Mouse (Mus musculus) erythroblast, embryonic 14.5 days (primary cell): ENCODE measurements around the gene Dhdds. TPM values are rescaled to one million over a fixed set of nuclear protein-coding genes. Genes with fewer than 3 reads are reported as not detected.

Experiments used
- H3K27me3 ChIP-seq: 2 replicates; pipeline ENCODE4 v1.6.1; 2012; ENCODE audit warnings: inconsistent platforms; ENCODE audit not compliant: control insufficient read depth
- H3K36me3 ChIP-seq: 2 replicates; pipeline ENCODE4 v1.6.1; 2012; ENCODE audit warnings: mild to moderate bottlenecking, inconsistent platforms; ENCODE audit not compliant: control insufficient read depth
- H3K4me1 ChIP-seq: 2 replicates; pipeline ENCODE4 v1.6.1; 2012; ENCODE audit warnings: inconsistent platforms; ENCODE audit not compliant: control insufficient read depth
- H3K4me3 ChIP-seq: replicated peaks from 2 replicates; pipeline ENCODE3; 2012; ENCODE audit warnings: moderate library complexity, mild to moderate bottlenecking, inconsistent platforms
- H3K9me3 ChIP-seq: 2 replicates; pipeline ENCODE4 v1.6.1; 2012; ENCODE audit warnings: low read length, inconsistent platforms, mixed read lengths; ENCODE audit not compliant: control insufficient read depth
- GATA1 ChIP-seq: IDR thresholded peaks from 2 replicates; pipeline ENCODE4 v1.6.1; 2012; ENCODE audit warnings: low read length, inconsistent platforms, mixed read lengths
- TAL1 ChIP-seq: IDR thresholded peaks from 3 replicates; pipeline ENCODE4 v1.6.1; 2012; ENCODE audit warnings: low read length, inconsistent platforms, mixed read lengths
- polyA plus RNA-seq: library from polyadenylated mRNA; stranded (reverse); fragments of >175 nt; gene quantifications from 2 replicates; pipeline ENCODE4 v1.2.3, GENCODE M21; 2012

Gene Dhdds
- polyA plus RNA-seq, 1 experiment: 1.5 TPM

GRCm38 (mm10) chr4:134019210-134019609 lies 18.5 kb upstream of the Dhdds start:
- no peaks in the 10 kb centered on the region for H3K36me3 ChIP-seq
- no peak overlapping the region for H3K4me3 ChIP-seq
- H3K4me1 ChIP-seq: no peaks in the 10 kb centered on the region
- TF ChIP-seq GATA1 (no peak), TAL1 (no peak)
- peaks cover 59% of the 10 kb centered on the region for H3K27me3 ChIP-seq
- H3K9me3 ChIP-seq: no peaks in the 10 kb centered on the region; the same call in 1 of the 2 replicates

- H3K4me3 ChIP-seq: no peak within 1 kb of the TSS
- H3K36me3 ChIP-seq: no peaks in the 10 kb centered on the region
- H3K4me1 ChIP-seq: no peaks in the 10 kb centered on the region
- TF ChIP-seq TAL1: no peak
- TF ChIP-seq GATA1: no peak
- H3K9me3 ChIP-seq: no peaks in the 10 kb centered on the region; the same call in 1 of the 2 replicates
- peaks cover 59% of the 10 kb centered on the region for H3K27me3 ChIP-seq
These were observed 18.0 kb upstream of the Dhdds start, which contains the start of gene Lin28a for GRCm38 (mm10) chr4:134018779-134019145. Gene Lin28a, minus strand, starts transcription at chr4:134018841.

GRCm38 (mm10) chr4:134018038-134018778 lies 17.5 kb upstream of the Dhdds start:
- no peaks in the 10 kb centered on the region for H3K4me1 ChIP-seq
- H3K36me3 ChIP-seq: no peaks in the 10 kb centered on the region
- peaks cover 62% of the 10 kb centered on the region for H3K27me3 ChIP-seq
- no peak for TF ChIP-seq GATA1
- TF ChIP-seq TAL1: no peak
- no peak overlapping the region for H3K4me3 ChIP-seq
- H3K9me3 ChIP-seq: no peaks in the 10 kb centered on the region; the same call in 1 of the 2 replicates

- Histone ChIP-seq H3K4me3 (no peak overlapping the region), H3K36me3 (no peaks in the 10 kb centered on the region), H3K9me3 (no peaks in the 10 kb centered on the region; the same call in 1 of the 2 replicates), H3K27me3 (peaks cover 70% of the 10 kb centered on the region), H3K4me1 (no peaks in the 10 kb centered on the region)
- no peak for TF ChIP-seq TAL1
- TF ChIP-seq GATA1: no peak
These were observed 16.6 kb upstream of the Dhdds start for GRCm38 (mm10) chr4:134017201-134017865.

- no peaks in the 10 kb centered on the region for H3K4me1 ChIP-seq
- H3K4me3 ChIP-seq: no peak overlapping the region
- TF ChIP-seq TAL1: no peak
- TF ChIP-seq GATA1: no peak
- peaks cover 76% of the 10 kb centered on the region for H3K27me3 ChIP-seq
- no peaks in the 10 kb centered on the region; the same call in 1 of the 2 replicates for H3K9me3 ChIP-seq
- no peaks in the 10 kb centered on the region for H3K36me3 ChIP-seq
These were observed 16.0 kb upstream of the Dhdds start for GRCm38 (mm10) chr4:134016767-134017166.

- H3K4me3 ChIP-seq: no peak overlapping the region
- TF ChIP-seq TAL1: no peak
- TF ChIP-seq GATA1: no peak
- no peaks in the 10 kb centered on the region; the same call in 1 of the 2 replicates for H3K9me3 ChIP-seq
- no peaks in the 10 kb centered on the region for H3K4me1 ChIP-seq
- peaks cover 81% of the 10 kb centered on the region for H3K27me3 ChIP-seq
- H3K36me3 ChIP-seq: no peaks in the 10 kb centered on the region
These were observed 15.5 kb upstream of the Dhdds start for GRCm38 (mm10) chr4:134016208-134016607.

GRCm38 (mm10) chr4:134012858-134013528 lies 12.3 kb upstream of the Dhdds start:
- no peaks in the 10 kb centered on the region for H3K36me3 ChIP-seq
- no peak overlapping the region for H3K4me3 ChIP-seq
- H3K4me1 ChIP-seq: no peaks in the 10 kb centered on the region
- no peak for TF ChIP-seq GATA1
- TF ChIP-seq TAL1: no peak
- H3K27me3 ChIP-seq: peaks cover 54% of the 10 kb centered on the region
- H3K9me3 ChIP-seq: no peaks in the 10 kb centered on the region; the same call in 1 of the 2 replicates

- TF ChIP-seq TAL1 (no peak), GATA1 (no peak)
- no peaks in the 10 kb centered on the region for H3K9me3 ChIP-seq
- no peak overlapping the region for H3K4me3 ChIP-seq
- peaks cover 42% of the 10 kb centered on the region for H3K27me3 ChIP-seq
- H3K36me3 ChIP-seq: no peaks in the 10 kb centered on the region
- no peaks in the 10 kb centered on the region for H3K4me1 ChIP-seq
These were observed 11.0 kb upstream of the Dhdds start for GRCm38 (mm10) chr4:134011450-134012414.
